Mouse (Mus musculus): ENCODE results near the gene Rabl6. TPM values are rescaled to one million over a fixed set of nuclear protein-coding genes. Genes with fewer than 3 reads are reported as not detected.
A peak's percentile ranks its signal among the peaks of the same experiment; 100 is the strongest.

Gene Rabl6
- polyA plus RNA-seq, 1 experiment from 2014 or later, result 52.7 TPM

GRCm38 (mm10) chr2:25628738-25629137 lies 20.4 kb upstream of the Rabl6 start:
- Histone ChIP-seq H3K4me2 (ENCODE audit: low read depth, low read length) (no peak overlapping the region), H3K36me3 (ENCODE audit: control insufficient read depth, insufficient read depth, low read length) (no peaks in the 10 kb centered on the region), H3K4me3 (ENCODE audit: low read length) (no peak overlapping the region), H3K9me3 (ENCODE audit: control insufficient read depth, low read length) (no peaks in the 10 kb centered on the region), H3K27me3 (replicated peaks; ENCODE audit: control insufficient read depth, insufficient read depth, low read length) (no peaks in the 10 kb centered on the region), H3K9ac (ENCODE audit: low read depth, low read length) (no peak overlapping the region), H3K27ac (ENCODE audit: low read length) (no peak overlapping the region), H3K4me1 (ENCODE audit: control insufficient read depth, insufficient read depth, low read length) (no peaks in the 10 kb centered on the region)
- no peak for ATAC-seq
- WGBS, result 48% methylated on average over 4 of the region's 4 CpGs

DNA sequence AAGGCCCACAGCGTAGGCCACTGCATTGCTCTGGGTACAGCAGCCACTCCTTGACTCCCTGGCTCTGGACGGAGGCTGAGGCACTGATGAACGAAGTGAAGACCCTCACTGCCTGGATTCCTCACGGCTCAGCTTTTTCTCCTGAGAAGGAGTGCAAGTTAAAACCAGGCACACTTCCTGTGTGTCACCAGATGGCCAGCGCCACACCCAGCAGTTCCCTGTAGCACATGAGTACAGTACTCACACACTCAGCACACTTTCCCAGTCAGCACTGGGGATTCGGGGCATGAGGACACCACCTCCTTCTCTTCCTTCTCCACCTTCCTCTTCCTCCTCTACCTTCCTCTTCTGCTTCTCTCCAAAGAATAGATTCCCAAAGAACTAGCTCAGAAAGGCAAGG lies 19.5 kb upstream of the Rabl6 start, which contains the start of gene Fcna:
Fcna (minus strand) TSS at position 220 of the 400 bp plus-strand sequence.
- no peak for ATAC-seq
- H3K4me2 ChIP-seq (ENCODE audit: low read depth, low read length), result no peak within 1 kb of the TSS
- no peaks in the 10 kb centered on the region for H3K4me1 ChIP-seq (ENCODE audit: control insufficient read depth, insufficient read depth, low read length)
- H3K4me3 ChIP-seq (ENCODE audit: low read length), result no peak within 1 kb of the TSS
- H3K36me3 ChIP-seq (ENCODE audit: control insufficient read depth, insufficient read depth, low read length), result no peaks in the 10 kb centered on the region
- H3K27ac ChIP-seq (ENCODE audit: low read length), result no peak within 1 kb of the TSS
- H3K9me3 ChIP-seq (ENCODE audit: control insufficient read depth, low read length), result no peaks in the 10 kb centered on the region
- H3K9ac ChIP-seq (ENCODE audit: low read depth, low read length), result no peak within 1 kb of the TSS
- WGBS, result 71% methylated on average over 6 of the region's 6 CpGs
- no peaks in the 10 kb centered on the region for H3K27me3 ChIP-seq (replicated peaks; ENCODE audit: control insufficient read depth, insufficient read depth, low read length)

DNA sequence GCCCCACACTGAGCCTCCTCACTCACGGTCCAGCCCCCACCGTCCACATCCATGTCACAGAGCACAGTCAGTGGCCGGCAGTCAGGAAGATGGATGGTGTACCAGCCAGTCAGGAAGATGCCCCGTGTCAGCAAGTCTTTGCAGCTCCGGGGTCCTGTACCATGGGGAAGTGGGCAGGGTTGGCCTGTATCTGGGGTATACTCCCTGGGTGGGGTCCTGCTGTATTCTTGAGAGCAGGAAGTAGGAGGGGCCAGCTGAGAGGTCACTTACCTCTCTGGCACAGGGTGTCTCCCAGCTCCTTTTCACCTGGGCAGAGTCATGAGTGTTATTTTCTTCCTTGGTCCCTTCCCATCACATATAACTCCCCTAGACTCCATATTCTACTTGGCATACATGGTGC lies 17.7 kb upstream of the Rabl6 start:
- Histone ChIP-seq H3K36me3 (ENCODE audit: control insufficient read depth, insufficient read depth, low read length) (no peaks in the 10 kb centered on the region), H3K4me2 (ENCODE audit: low read depth, low read length) (no peak overlapping the region), H3K4me1 (ENCODE audit: control insufficient read depth, insufficient read depth, low read length) (no peaks in the 10 kb centered on the region), H3K9ac (ENCODE audit: low read depth, low read length) (no peak overlapping the region), H3K27ac (ENCODE audit: low read length) (no peak overlapping the region), H3K9me3 (ENCODE audit: control insufficient read depth, low read length) (no peaks in the 10 kb centered on the region), H3K27me3 (replicated peaks; ENCODE audit: control insufficient read depth, insufficient read depth, low read length) (no peaks in the 10 kb centered on the region), H3K4me3 (ENCODE audit: low read length) (no peak overlapping the region)
- no peak for ATAC-seq
- WGBS, result 58% methylated on average over 5 of the region's 5 CpGs

GRCm38 (mm10) chr2:25621229-25622200 lies 13.2 kb upstream of the Rabl6 start, which contains the start of gene Tmem141:
Gene Tmem141 (minus strand): TSS chr2:25622005.
- 0 out of 2 replicates have a peak within 1 kb of the TSS, but pooled peaks have one; percentile 61 for H3K27ac ChIP-seq (ENCODE audit: low read length)
- H3K4me2 ChIP-seq (ENCODE audit: low read depth, low read length), result peak within 1 kb of the TSS; percentile 90

DNA sequence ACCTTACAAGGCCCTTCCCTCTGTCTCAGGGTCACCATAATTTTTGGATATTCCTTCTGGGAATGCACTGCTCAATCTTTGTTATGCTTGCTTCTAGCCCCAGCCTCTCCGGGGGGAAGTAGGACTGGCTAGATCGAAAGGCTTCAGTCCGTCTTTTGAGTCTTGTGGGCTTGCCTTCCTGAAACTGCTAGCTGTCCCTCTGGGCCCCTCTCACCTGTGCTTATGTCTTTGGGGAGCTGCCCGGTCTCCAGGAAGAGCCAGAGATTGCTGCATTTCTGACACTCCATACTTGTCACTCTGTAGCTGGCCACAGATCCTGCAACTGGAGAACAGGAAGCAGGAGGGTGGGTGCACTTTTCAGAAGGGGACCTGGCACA lies 12.5 kb upstream of the Rabl6 start:
- WGBS, result 83% methylated on average over 4 of the region's 4 CpGs
- H3K36me3 ChIP-seq (ENCODE audit: control insufficient read depth, insufficient read depth, low read length), result no peaks in the 10 kb centered on the region
- ATAC-seq, result no peak
- peak overlapping the region; percentile 90; the same call in 1 of the 2 replicates for H3K4me2 ChIP-seq (ENCODE audit: low read depth, low read length)
- no peak overlapping the region for H3K9ac ChIP-seq (ENCODE audit: low read depth, low read length)
- no peaks in the 10 kb centered on the region for H3K9me3 ChIP-seq (ENCODE audit: control insufficient read depth, low read length)
- H3K27ac ChIP-seq (ENCODE audit: low read length), result no peak overlapping the region
- H3K27me3 ChIP-seq (replicated peaks; ENCODE audit: control insufficient read depth, insufficient read depth, low read length), result peaks cover 12% of the 10 kb centered on the region; the same call in 1 of the 2 replicates
- peaks cover 6% of the 10 kb centered on the region; the same call in 1 of the 2 replicates for H3K4me1 ChIP-seq (ENCODE audit: control insufficient read depth, insufficient read depth, low read length)
- 0 out of 2 replicates have a peak overlapping the region, but pooled peaks have one; percentile 66 for H3K4me3 ChIP-seq (ENCODE audit: low read length)

More at GRCm38 (mm10) chr2:25621229-25622200, 13.2 kb upstream of the Rabl6 start, which contains the start of gene Tmem141:
- Histone ChIP-seq H3K4me3 (ENCODE audit: low read length) (peak within 1 kb of the TSS; percentile 66), H3K4me1 (ENCODE audit: control insufficient read depth, insufficient read depth, low read length) (no peaks in the 10 kb centered on the region), H3K9me3 (ENCODE audit: control insufficient read depth, low read length) (no peaks in the 10 kb centered on the region), H3K36me3 (ENCODE audit: control insufficient read depth, insufficient read depth, low read length) (no peaks in the 10 kb centered on the region), H3K9ac (ENCODE audit: low read depth, low read length) (peak within 1 kb of the TSS; percentile 72), H3K27me3 (replicated peaks; ENCODE audit: control insufficient read depth, insufficient read depth, low read length) (peaks cover 5% of the 10 kb centered on the region; the same call in 1 of the 2 replicates)
- WGBS, result 5% methylated on average over 34 of the region's 34 CpGs
- ATAC-seq, result peak; percentile 96

DNA sequence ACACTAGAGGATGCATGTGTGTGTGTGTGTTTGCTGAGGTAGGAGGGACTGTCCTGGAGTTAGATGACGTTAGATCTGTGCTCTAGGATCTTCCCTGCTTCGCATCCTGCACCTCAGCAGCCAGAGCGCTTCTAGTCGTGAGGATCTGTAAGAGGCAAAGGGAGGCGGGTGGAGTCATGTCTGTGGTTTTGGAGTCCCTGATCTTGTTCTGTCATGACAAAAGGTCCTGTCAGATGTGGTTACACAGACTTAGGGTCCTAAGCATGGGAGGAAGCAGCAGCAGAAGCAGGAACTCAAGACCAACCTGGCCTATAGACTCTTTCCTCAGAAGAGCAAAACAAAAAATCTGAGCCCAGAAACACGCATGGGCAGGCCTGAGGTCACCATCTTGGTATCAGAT lies 12.1 kb upstream of the Rabl6 start:
- Histone ChIP-seq H3K4me1 (ENCODE audit: control insufficient read depth, insufficient read depth, low read length) (peaks cover 7% of the 10 kb centered on the region; the same call in 1 of the 2 replicates), H3K27ac (ENCODE audit: low read length) (no peak overlapping the region), H3K27me3 (replicated peaks; ENCODE audit: control insufficient read depth, insufficient read depth, low read length) (peaks cover 17% of the 10 kb centered on the region; the same call in 1 of the 2 replicates), H3K9me3 (ENCODE audit: control insufficient read depth, low read length) (no peaks in the 10 kb centered on the region), H3K36me3 (ENCODE audit: control insufficient read depth, insufficient read depth, low read length) (no peaks in the 10 kb centered on the region), H3K4me3 (ENCODE audit: low read length) (no peak overlapping the region), H3K9ac (ENCODE audit: low read depth, low read length) (no peak overlapping the region), H3K4me2 (ENCODE audit: low read depth, low read length) (no peak overlapping the region)
- WGBS, result 82% methylated on average over 6 of the region's 6 CpGs
- ATAC-seq, result no peak

- Histone ChIP-seq H3K27ac (ENCODE audit: low read length) (no peak within 1 kb of the TSS), H3K36me3 (ENCODE audit: control insufficient read depth, insufficient read depth, low read length) (no peaks in the 10 kb centered on the region), H3K4me3 (ENCODE audit: low read length) (no peak within 1 kb of the TSS), H3K9ac (ENCODE audit: low read depth, low read length) (no peak within 1 kb of the TSS), H3K4me1 (ENCODE audit: control insufficient read depth, insufficient read depth, low read length) (peaks cover 7% of the 10 kb centered on the region; the same call in 1 of the 2 replicates), H3K4me2 (ENCODE audit: low read depth, low read length) (no peak within 1 kb of the TSS), H3K9me3 (ENCODE audit: control insufficient read depth, low read length) (no peaks in the 10 kb centered on the region), H3K27me3 (replicated peaks; ENCODE audit: control insufficient read depth, insufficient read depth, low read length) (peaks cover 25% of the 10 kb centered on the region; the same call in 1 of the 2 replicates)
- ATAC-seq, result no peak
- 80% methylated on average over 3 of the region's 3 CpGs for WGBS
These were observed 9.3 kb upstream of the Rabl6 start, which contains the start of gene Ccdc183 for GRCm38 (mm10) chr2:25617578-25617977. Gene Ccdc183 (minus strand): TSS chr2:25617678.

DNA sequence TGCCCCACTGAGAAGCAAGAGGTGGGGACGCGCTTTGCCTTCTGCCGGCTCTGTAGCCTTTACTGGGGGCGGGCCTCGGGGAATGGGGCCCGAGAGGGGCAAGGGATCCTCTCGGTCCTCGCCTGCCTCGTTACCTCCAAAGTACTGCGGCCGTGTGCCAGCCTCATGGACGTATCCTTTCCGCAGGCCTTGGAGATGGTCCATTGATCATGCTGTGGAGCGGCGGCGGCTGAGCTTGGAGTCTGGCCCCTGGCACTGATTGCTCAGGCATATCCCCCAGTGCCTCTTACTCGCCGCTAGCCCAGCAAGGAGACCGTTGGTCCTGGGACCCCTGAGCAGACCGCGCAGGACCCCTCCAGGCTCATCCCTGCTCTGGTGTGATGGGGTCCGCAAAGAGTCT lies 8.1 kb upstream of the Rabl6 start:
- no peak for ATAC-seq
- 16% methylated on average over 22 of the region's 22 CpGs for WGBS
- H3K4me2 ChIP-seq (ENCODE audit: low read depth, low read length), result peak overlapping the region; percentile 52
- peak overlapping the region; percentile 25 for H3K4me3 ChIP-seq (ENCODE audit: low read length)
- no peaks in the 10 kb centered on the region for H3K36me3 ChIP-seq (ENCODE audit: control insufficient read depth, insufficient read depth, low read length)
- H3K4me1 ChIP-seq (ENCODE audit: control insufficient read depth, insufficient read depth, low read length), result peaks cover 7% of the 10 kb centered on the region; the same call in 1 of the 2 replicates
- H3K27ac ChIP-seq (ENCODE audit: low read length), result no peak overlapping the region
- no peak overlapping the region for H3K9ac ChIP-seq (ENCODE audit: low read depth, low read length)
- peaks cover 25% of the 10 kb centered on the region; the same call in 1 of the 2 replicates for H3K27me3 ChIP-seq (replicated peaks; ENCODE audit: control insufficient read depth, insufficient read depth, low read length)
- H3K9me3 ChIP-seq (ENCODE audit: control insufficient read depth, low read length), result no peaks in the 10 kb centered on the region

DNA sequence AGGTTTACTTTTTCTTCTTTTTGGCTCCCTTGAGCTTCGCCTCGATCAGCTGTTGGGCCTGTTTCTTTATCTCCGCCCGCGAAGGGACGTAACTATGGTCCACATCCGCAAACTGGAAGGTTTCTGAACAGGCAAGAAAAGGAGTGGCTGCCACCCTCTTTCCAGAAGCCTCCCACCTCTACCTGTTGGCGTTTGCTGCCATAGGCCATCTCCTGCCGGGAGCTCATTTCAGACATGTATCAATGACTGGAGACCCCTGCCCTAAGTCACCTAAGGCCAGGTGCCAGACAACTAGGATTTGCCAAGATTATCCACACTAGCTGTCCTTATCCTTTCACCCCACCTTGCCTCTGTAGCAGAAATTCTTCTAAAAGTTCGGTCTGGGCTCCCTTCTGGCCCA lies 350 bp upstream of the Rabl6 start:
- Histone ChIP-seq H3K27me3 (replicated peaks; ENCODE audit: control insufficient read depth, insufficient read depth, low read length) (no peaks in the 10 kb centered on the region), H3K4me3 (ENCODE audit: low read length) (peak overlapping the region; percentile 100), H3K9ac (ENCODE audit: low read depth, low read length) (peak overlapping the region; percentile 99), H3K9me3 (ENCODE audit: control insufficient read depth, low read length) (no peaks in the 10 kb centered on the region), H3K4me1 (ENCODE audit: control insufficient read depth, insufficient read depth, low read length) (peaks cover 16% of the 10 kb centered on the region), H3K36me3 (ENCODE audit: control insufficient read depth, insufficient read depth, low read length) (no peaks in the 10 kb centered on the region), H3K4me2 (ENCODE audit: low read depth, low read length) (peak overlapping the region; percentile 59), H3K27ac (ENCODE audit: low read length) (peak overlapping the region; percentile 93; the same call in 1 of the 2 replicates)
- 58% methylated on average over 10 of the region's 10 CpGs for WGBS
- peak; percentile 23 for ATAC-seq
